Mouse (Mus musculus) stomach, embryonic 14.5 days (tissue): ENCODE data around the gene Fadd. TPM values are rescaled to one million over a fixed set of nuclear protein-coding genes. Genes with fewer than 3 reads are reported as not detected.

ENCODE experiments used
- ATAC-seq: fragments of 200-750 bp; cut with Nextera tagmentation; 2 replicates; pipeline ENCODE4 v1.8.0; 2017; ENCODE audit warnings: low read depth, moderate TSS enrichment; ENCODE audit not compliant: insufficient number of reproducible peaks, insufficient read depth, low FRiP score
- H3K27ac ChIP-seq: fragments of 300-500 bp; sonication (generic); 2 replicates; pipeline ENCODE4 v1.5.1; 2014; ENCODE audit warnings: mild to moderate bottlenecking, low read length, moderate library complexity, mixed read lengths
- H3K27me3 ChIP-seq: fragments of 300-500 bp; sonication (generic); 2 replicates; pipeline ENCODE4 v1.6.1; 2014; ENCODE audit warnings: low read length, control low read depth, mixed read lengths; ENCODE audit not compliant: control insufficient read depth, insufficient read depth
- H3K36me3 ChIP-seq: fragments of 300-500 bp; sonication (generic); 2 replicates; pipeline ENCODE4 v1.6.1; 2014; ENCODE audit warnings: mild to moderate bottlenecking, control low read depth, low read length, moderate library complexity, mixed read lengths; ENCODE audit not compliant: control insufficient read depth, insufficient read depth
- H3K4me1 ChIP-seq: fragments of 300-500 bp; sonication (generic); 2 replicates; pipeline ENCODE4 v1.6.1; 2014; ENCODE audit warnings: low read length, control low read depth, mixed read lengths; ENCODE audit not compliant: control insufficient read depth, insufficient read depth
- H3K4me2 ChIP-seq: fragments of 300-500 bp; sonication (generic); replicated peaks from 2 replicates; pipeline ENCODE4 v1.6.1; 2014; ENCODE audit warnings: low read depth, low read length, control low read depth
- H3K4me3 ChIP-seq: fragments of 300-500 bp; sonication (generic); 2 replicates; pipeline ENCODE4 v1.5.1; 2014; ENCODE audit warnings: low read depth, low read length, control low read depth
- H3K9ac ChIP-seq: fragments of 300-500 bp; sonication (generic); replicated peaks from 2 replicates; pipeline ENCODE4 v1.6.1; 2014; ENCODE audit warnings: low read depth, mild to moderate bottlenecking, control low read depth, low read length, moderate library complexity, mixed read lengths
- H3K9me3 ChIP-seq: fragments of 300-500 bp; sonication (generic); 2 replicates; pipeline ENCODE4 v1.6.1; 2016; ENCODE audit warnings: low read depth, low read length, control low read depth; ENCODE audit not compliant: control insufficient read depth
- WGBS: fragments of 180-500 bp; shearing (Covaris S2); extraction: QIAGEN DNeasy Blood & Tissue Kit; methylation state at CpG from one replicate; pipeline ENCODE4 v1.1.7; 2014; 5-methylcytosine and 5-hydroxymethylcytosine counted together
- polyA plus RNA-seq: library from polyadenylated mRNA; unstranded; fragments of >200 nt; fragmentation: Nextera tagmentation; extraction: Ambion mirVana; gene quantifications from 2 replicates; pipeline ENCODE4 v1.2.1, GENCODE M21; 2014

Gene Fadd
- polyA plus RNA-seq, result 12.5 and 13.0 TPM in 2 replicates

DNA sequence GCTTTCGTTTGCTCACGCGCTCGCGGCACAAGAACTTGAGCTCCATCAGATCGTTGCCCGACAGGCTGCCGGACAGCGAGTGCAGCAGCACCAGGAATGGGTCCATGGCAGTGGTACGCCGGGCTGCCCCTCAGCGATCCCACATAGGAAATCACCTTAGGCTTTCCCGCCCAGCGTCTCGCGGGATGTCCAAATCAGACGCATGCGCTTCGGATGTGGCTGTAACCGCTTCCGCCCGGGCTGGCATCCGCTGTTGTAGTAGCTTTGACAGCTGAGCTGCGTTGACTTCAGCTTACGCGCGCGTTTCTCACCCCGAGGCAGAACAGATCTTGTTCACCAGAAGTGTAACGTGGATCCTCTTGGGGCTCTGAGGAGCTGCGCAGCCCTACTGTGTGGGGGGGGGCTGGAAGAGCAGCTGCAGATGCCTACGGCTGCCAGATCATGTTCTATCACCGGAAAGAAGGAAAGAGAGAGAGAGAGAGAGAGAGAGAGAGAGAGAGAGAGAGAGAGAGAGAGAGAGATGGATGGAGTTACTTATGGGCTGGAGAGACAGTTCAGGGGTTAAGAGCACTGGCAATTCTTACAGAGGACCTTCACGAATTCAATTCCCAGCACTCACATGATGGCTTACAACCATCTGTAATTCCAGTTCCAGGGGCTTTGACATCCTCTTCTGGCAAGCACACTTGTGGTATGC, at the start of gene Fadd:
Gene Fadd, minus strand, starts transcription at position 180 of the 697 bp plus-strand sequence.
- H3K36me3 ChIP-seq, result 0 out of 2 replicates have a peak, but pooled peaks cover 4% of the 10 kb centered on the region
- H3K4me1 ChIP-seq, result peaks cover 9% of the 10 kb centered on the region; the same call in 1 of the 2 replicates
- peak; percentile 85 for ATAC-seq
- no peaks in the 10 kb centered on the region for H3K9me3 ChIP-seq
- WGBS, result under 1% methylated on average over 34 of the region's 34 CpGs
- peak within 1 kb of the TSS; percentile 63 for H3K4me2 ChIP-seq
- peak within 1 kb of the TSS; percentile 41; the same call in 1 of the 2 replicates for H3K9ac ChIP-seq
- H3K4me3 ChIP-seq, result peak within 1 kb of the TSS; percentile 53
- no peaks in the 10 kb centered on the region for H3K27me3 ChIP-seq
- H3K27ac ChIP-seq, result peak within 1 kb of the TSS; percentile 81

DNA sequence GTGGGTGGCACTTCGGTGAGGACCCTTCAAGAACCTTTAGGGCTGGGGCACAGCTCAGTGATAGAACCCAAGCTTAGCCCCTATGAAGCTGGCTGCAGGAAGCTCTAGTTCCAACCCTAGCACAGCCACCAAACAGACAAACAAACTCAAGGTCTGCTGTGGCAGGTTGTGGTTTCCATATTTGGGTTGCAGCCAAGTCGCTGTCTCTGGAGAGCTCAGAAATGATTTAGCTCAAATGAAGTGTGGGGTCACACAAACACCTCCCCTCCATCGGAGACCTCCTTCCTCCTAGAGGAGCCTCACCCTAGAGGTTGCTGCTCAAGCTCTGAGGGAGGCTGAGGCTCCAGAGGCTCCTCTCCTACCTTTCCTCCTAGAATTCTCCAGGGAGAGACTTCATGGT, 48.4 kb upstream of the Fadd start:
- no peak overlapping the region for H3K9ac ChIP-seq
- ATAC-seq, result no peak
- WGBS, result 63% methylated on average over 3 of the region's 3 CpGs
- no peaks in the 10 kb centered on the region for H3K9me3 ChIP-seq
- peaks cover 12% of the 10 kb centered on the region for H3K4me1 ChIP-seq
- H3K4me3 ChIP-seq, result no peak overlapping the region
- no peak overlapping the region for H3K4me2 ChIP-seq
- no peaks in the 10 kb centered on the region for H3K27me3 ChIP-seq
- H3K27ac ChIP-seq, result no peak overlapping the region
- H3K36me3 ChIP-seq, result peaks cover 4% of the 10 kb centered on the region

DNA sequence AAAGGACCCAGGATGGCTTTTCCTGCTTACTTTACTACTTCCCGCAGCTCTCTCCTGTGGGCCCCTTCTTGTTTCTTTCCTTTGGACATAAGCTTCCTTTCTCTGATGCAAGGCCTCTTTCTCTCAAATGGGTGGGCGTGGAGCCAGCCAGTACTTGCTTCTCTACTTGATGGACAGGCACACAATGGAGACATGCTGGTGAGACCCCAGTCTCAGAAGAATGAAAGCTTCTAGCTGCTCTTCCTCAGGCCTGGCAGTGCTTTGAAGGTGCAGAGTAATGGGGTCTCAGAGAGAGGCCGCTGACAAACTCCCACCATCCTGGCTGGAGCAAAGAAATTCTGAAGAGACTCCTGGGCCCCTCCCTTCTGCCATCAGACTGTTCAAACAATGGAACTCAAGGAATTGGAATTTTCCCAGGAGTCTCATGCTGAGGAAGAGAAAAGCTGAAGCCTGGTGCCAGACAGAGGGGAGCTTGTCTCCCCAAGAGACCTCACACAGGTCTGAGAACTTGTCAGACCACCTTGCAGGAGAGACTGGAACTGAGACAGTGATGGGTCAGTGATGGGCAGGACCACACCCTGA, 46.2 kb upstream of the Fadd start:
- Histone ChIP-seq H3K4me3 (no peak overlapping the region), H3K9me3 (no peaks in the 10 kb centered on the region), H3K9ac (no peak overlapping the region), H3K27ac (peak overlapping the region; percentile 35; the same call in 1 of the 2 replicates), H3K36me3 (peaks cover under 1% of the 10 kb centered on the region), H3K27me3 (no peaks in the 10 kb centered on the region), H3K4me2 (no peak overlapping the region), H3K4me1 (peaks cover 12% of the 10 kb centered on the region)
- 13% methylated on average over 3 of the region's 3 CpGs for WGBS
- peak; percentile 44; the same call in 1 of the 2 replicates for ATAC-seq

DNA sequence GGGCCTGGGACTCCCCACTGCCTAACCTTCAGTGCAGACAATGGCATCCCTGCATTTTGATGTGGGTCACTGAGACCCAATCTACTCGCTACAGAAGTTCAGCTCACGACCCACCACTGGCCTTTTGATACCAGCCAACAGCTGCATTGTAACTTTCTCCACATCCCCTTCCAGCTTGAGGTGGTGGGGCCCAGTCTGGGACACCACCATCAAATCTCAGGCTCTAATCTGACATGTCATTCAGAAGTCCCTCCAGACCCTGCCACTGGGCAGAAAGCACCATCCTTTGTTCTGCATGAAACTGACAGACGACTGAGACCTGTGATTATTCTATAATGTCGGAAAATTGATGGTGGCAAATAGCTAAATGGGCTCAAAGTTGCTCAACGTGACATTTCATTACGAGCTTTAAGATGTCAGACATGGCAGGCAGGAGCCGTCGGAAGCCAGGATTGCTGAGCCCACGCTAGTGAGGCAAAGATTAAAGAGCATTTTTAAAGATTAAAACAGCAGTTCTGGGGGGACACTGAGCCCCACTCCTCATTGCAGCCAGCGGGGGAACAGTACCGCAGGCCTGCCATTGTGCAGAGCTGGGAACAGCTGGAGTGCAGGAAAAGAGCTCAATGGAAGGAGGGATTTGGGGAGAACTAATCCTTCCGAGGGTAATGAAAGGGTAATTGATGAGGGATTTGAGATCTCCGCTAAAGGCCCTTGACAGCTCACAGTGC, 45.5 kb upstream of the Fadd start:
- Histone ChIP-seq H3K9me3 (no peaks in the 10 kb centered on the region), H3K36me3 (peaks cover 3% of the 10 kb centered on the region), H3K9ac (no peak overlapping the region), H3K27me3 (no peaks in the 10 kb centered on the region), H3K27ac (peak overlapping the region; percentile 35; the same call in 1 of the 2 replicates), H3K4me3 (no peak overlapping the region), H3K4me1 (peaks cover 12% of the 10 kb centered on the region), H3K4me2 (no peak overlapping the region)
- peak; percentile 18; the same call in 1 of the 2 replicates for ATAC-seq
- WGBS, result 34% methylated on average over 13 of the region's 13 CpGs

DNA sequence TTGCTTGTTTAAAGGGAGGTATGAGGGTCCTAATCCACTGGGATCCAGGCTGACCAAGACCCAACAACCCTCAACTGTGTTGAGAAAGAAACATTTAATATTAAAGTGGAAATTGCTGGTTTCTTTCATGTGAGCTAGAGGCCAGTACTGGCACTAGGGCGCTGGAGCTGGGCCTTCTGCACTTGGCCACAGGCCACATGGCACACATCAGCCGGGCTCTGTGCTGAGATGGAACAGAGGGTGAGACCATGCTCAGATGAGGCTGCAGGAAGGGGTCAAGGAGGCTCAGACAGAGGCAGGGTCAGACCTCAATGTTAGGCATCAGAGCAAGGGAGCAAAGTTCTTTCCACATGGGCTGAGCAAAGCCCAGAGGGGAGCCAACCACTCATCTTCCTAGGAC, 43.8 kb upstream of the Fadd start:
- Histone ChIP-seq H3K9me3 (no peaks in the 10 kb centered on the region), H3K4me3 (no peak overlapping the region), H3K36me3 (peaks cover 3% of the 10 kb centered on the region; the same call in 1 of the 2 replicates), H3K4me1 (peaks cover 12% of the 10 kb centered on the region), H3K9ac (no peak overlapping the region), H3K4me2 (no peak overlapping the region), H3K27ac (no peak overlapping the region), H3K27me3 (no peaks in the 10 kb centered on the region)
- no peak for ATAC-seq
- 94% methylated on average over 2 of the region's 2 CpGs for WGBS

DNA sequence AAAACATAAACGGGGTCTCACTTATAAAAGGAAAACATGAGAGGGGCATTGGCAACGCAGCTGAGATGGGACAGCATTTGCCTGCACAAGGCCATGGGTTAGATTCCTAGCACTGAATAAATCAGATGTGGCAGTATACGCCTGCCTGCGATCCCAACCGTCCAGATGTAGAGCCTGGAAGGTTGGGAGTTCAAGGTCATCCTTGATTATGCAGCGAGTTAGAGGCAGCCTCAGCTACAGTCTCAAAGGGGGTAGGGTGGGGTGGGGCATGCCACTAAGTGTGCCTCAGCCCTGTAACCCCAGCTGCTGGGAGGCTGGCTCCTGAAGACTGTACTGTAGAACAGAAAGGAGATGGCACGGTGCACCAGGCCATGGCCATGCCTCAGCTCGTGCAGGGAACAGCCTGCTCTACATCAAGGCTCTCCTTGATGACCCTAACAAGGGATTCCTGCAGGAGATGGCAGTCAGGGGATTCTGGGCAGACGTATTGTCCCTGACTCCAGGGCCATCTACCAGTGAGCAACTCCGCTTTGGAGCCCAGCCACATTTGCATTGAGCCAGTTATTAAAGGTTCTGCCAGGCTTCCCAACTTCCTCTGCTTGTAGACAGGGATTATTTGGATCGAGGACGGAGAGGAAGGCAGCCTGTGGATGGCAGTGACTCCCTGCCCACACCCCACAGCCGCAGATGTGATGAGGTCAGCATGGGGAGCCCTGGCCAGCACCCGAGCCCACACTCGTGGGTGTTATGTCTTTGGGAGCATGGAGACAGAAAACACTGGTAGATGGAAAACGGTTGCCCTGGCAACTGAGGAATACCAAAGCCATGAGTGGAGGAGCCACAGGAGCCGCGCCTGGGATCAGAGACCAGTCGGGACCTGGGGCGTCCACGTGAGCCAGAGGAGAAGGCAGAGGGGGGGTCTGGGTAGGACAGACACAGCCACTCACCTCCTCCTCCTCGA, 38.7 kb upstream of the Fadd start:
- Histone ChIP-seq H3K4me1 (no peaks in the 10 kb centered on the region), H3K4me3 (no peak overlapping the region), H3K9me3 (no peaks in the 10 kb centered on the region), H3K27ac (no peak overlapping the region), H3K4me2 (no peak overlapping the region), H3K27me3 (no peaks in the 10 kb centered on the region), H3K36me3 (peaks cover 3% of the 10 kb centered on the region; the same call in 1 of the 2 replicates), H3K9ac (no peak overlapping the region)
- no peak for ATAC-seq
- WGBS, result 69% methylated on average over 22 of the region's 22 CpGs

DNA sequence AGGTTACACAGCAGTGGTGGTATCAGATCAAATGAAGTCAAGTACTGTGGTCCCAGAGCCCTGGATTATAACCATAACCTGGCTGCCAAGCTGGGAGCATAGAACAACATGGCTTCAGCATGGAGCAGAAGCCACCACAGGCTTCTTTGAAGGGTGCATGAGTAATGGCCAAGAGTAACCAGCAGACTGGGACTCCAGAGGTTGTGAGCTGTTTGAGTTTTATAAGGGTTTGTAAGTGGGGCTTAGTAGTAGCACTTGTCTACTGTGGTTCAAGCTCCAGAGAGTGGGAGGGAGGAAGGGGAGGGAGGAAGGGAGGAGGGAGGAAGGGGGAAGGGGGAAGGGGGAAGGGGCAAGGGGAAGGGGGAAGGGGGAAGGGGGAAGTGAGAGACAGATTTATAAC, 38.1 kb upstream of the Fadd start:
- Histone ChIP-seq H3K36me3 (peaks cover 3% of the 10 kb centered on the region; the same call in 1 of the 2 replicates), H3K27ac (no peak overlapping the region), H3K9me3 (no peaks in the 10 kb centered on the region), H3K27me3 (no peaks in the 10 kb centered on the region), H3K9ac (no peak overlapping the region), H3K4me3 (no peak overlapping the region), H3K4me1 (no peaks in the 10 kb centered on the region), H3K4me2 (no peak overlapping the region)
- ATAC-seq, result no peak
